Mouse (Mus musculus) lung, postnatal 0 days (tissue): ENCODE data around the gene Pdyn. TPM values are rescaled to one million over a fixed set of nuclear protein-coding genes. Genes with fewer than 3 reads are reported as not detected.

Experiments used
- ATAC-seq: fragments of 200-750 bp; cut with Nextera tagmentation; 2 replicates; pipeline ENCODE4 v1.8.0; 2017; ENCODE audit warnings: moderate library complexity
- DNase-seq: peaks from one replicate; pipeline ENCODE4 v3.0.0-alpha.2; 2016; ENCODE audit warnings: low spot score
- H3K27ac ChIP-seq: fragments of 300-500 bp; sonication (generic); 2 replicates; pipeline ENCODE4 v1.5.1; 2014; ENCODE audit warnings: antibody characterized with exemption, mild to moderate bottlenecking, low read length, mixed read lengths
- H3K27me3 ChIP-seq: fragments of 300-500 bp; sonication (generic); replicated peaks from 2 replicates; pipeline ENCODE4 v1.6.1; 2014; ENCODE audit warnings: low read length, mixed read lengths; ENCODE audit not compliant: insufficient read depth
- H3K36me3 ChIP-seq: fragments of 300-500 bp; sonication (generic); 2 replicates; pipeline ENCODE4 v1.6.1; 2014; ENCODE audit warnings: low read length, mixed read lengths; ENCODE audit not compliant: insufficient read depth
- H3K4me1 ChIP-seq: fragments of 300-500 bp; sonication (generic); 2 replicates; pipeline ENCODE4 v1.6.1; 2014; ENCODE audit warnings: antibody characterized with exemption, low read depth, low read length, mixed read lengths; ENCODE audit not compliant: insufficient read depth
- H3K4me2 ChIP-seq: fragments of 300-500 bp; sonication (generic); replicated peaks from 2 replicates; pipeline ENCODE4 v1.6.1; 2014; ENCODE audit warnings: low read depth, mild to moderate bottlenecking, low read length, moderate library complexity, mixed read lengths
- H3K4me3 ChIP-seq: fragments of 300-500 bp; sonication (generic); 2 replicates; pipeline ENCODE4 v1.5.1; 2014; ENCODE audit warnings: low read depth, low read length
- H3K9ac ChIP-seq: fragments of 300-500 bp; sonication (generic); replicated peaks from 2 replicates; pipeline ENCODE4 v1.6.1; 2014; ENCODE audit warnings: low read depth, mild to moderate bottlenecking
- H3K9me3 ChIP-seq: fragments of 300-500 bp; sonication (generic); 2 replicates; pipeline ENCODE4 v1.6.1; 2016; ENCODE audit warnings: low read length, mixed read lengths
- CTCF ChIP-seq: IDR thresholded peaks from 2 replicates; pipeline ENCODE4 v1.5.1; 2016; ENCODE audit warnings: antibody characterized with exemption, mild to moderate bottlenecking
- EP300 ChIP-seq: IDR thresholded peaks from 2 replicates; pipeline ENCODE4 v1.6.1; 2016; ENCODE audit warnings: antibody characterized with exemption, mild to moderate bottlenecking, control low read depth
- WGBS: fragments of 180-500 bp; shearing (Covaris S2); extraction: QIAGEN DNeasy Blood & Tissue Kit; methylation state at CpG from one replicate; pipeline ENCODE4 v1.1.7; 2014; 5-methylcytosine and 5-hydroxymethylcytosine counted together
- polyA plus RNA-seq: library from polyadenylated mRNA; unstranded; fragments of >200 nt; fragmentation: Nextera tagmentation; extraction: Ambion mirVana; gene quantifications from 2 replicates; pipeline ENCODE4 v1.2.1, GENCODE M21; 2015

The Pdyn gene
- polyA plus RNA-seq, result not detected in 2 replicates

DNA sequence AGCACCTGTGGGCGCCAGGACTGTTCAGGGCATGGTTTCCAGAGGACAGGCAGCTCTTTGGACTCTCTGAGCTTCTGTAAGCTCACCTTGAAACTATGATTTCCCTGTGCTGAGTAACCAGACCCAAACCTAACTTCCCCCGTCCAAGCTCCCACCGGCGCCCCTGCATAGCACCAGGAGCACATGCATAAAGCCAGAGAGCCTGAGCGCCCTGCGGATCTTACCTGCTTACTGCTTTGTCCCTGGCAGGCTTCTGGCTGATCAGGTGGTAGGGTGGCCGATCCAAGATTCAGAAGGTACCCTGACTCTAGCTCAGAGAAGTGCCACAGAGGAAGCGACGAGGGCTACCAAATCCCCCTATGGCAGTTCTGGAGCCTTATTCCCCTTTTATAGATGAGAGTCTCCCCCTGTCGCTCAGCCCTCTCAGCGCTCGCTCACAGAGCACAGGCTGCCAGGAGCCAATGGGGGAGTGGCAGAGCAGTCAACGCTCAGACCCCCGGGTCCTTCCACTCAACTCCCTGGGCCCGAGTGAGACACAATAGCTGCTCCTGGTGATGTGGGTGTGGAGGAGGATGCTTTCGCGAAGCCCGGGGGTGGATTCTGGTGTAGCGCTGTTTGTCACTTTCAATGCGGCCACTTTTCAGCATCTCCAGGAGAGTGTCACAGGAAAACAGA, at the start of gene Pdyn:
Gene Pdyn (minus strand): TSS at position 361 of the 675 bp plus-strand sequence.
- TF ChIP-seq EP300, result no peak
- TF ChIP-seq CTCF, result 0 out of 2 replicates have a peak, but pooled peaks have one; percentile 9
- no peaks in the 10 kb centered on the region for H3K36me3 ChIP-seq
- DNase-seq (no peak), ATAC-seq (no peak)
- H3K27ac ChIP-seq, result no peak within 1 kb of the TSS
- H3K4me2 ChIP-seq, result no peak within 1 kb of the TSS
- 14% methylated on average over 20 of the region's 20 CpGs for WGBS
- peaks cover 9% of the 10 kb centered on the region; the same call in 1 of the 2 replicates for H3K27me3 ChIP-seq
- H3K4me1 ChIP-seq, result no peaks in the 10 kb centered on the region
- no peaks in the 10 kb centered on the region for H3K9me3 ChIP-seq
- no peak within 1 kb of the TSS for H3K4me3 ChIP-seq
- no peak within 1 kb of the TSS for H3K9ac ChIP-seq

DNA sequence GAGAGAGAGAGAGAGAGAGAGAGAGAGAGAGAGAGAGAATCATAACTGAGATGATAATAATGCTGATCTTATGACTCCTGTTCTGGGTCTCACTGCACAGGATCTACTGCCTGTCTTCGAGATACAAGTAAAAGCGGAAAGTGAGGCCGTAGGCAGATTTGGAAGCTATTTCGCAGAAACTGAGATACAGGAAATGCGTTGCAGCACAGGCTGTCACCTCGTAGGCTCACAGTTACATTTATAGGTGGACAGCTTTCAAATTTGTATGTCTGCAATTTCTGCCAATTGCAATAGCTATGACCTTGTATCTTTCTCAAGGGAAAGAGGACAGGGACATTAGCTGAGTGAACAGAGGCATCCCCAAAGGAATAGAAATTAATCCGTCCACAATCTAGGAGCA, 42.4 kb upstream of the Pdyn start:
- no peak for TF ChIP-seq EP300
- TF ChIP-seq CTCF, result no peak
- no peaks in the 10 kb centered on the region for H3K27me3 ChIP-seq
- no peak for DNase-seq
- no peaks in the 10 kb centered on the region for H3K4me1 ChIP-seq
- no peak overlapping the region for H3K4me3 ChIP-seq
- H3K9ac ChIP-seq, result no peak overlapping the region
- no peak overlapping the region for H3K27ac ChIP-seq
- 85% methylated on average over 7 of the region's 7 CpGs for WGBS
- no peaks in the 10 kb centered on the region for H3K9me3 ChIP-seq
- H3K36me3 ChIP-seq, result no peaks in the 10 kb centered on the region
- no peak for ATAC-seq
- no peak overlapping the region for H3K4me2 ChIP-seq

DNA sequence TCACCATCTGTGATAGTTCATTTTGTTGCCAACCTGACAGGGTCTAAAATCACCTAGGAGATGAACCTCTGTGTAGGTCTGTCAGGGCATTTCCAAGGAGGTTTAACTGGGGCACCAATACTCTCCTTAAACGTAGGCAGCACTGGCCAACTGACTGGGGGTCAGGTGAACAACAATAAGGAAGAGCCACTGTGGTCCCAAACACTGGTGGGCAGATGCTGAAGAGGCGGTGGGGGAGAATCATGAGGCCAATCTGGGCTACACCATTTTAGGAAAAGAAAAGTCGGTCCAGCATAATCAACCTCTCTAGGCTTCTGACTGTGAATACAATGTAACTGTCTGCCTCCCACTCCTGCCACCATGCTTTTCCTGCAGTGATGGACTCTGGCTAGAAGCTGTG, 40.9 kb upstream of the Pdyn start:
- no peaks in the 10 kb centered on the region for H3K9me3 ChIP-seq
- no peaks in the 10 kb centered on the region for H3K27me3 ChIP-seq
- H3K27ac ChIP-seq, result no peak overlapping the region
- no peak overlapping the region for H3K4me2 ChIP-seq
- no peak for DNase-seq
- no peak overlapping the region for H3K4me3 ChIP-seq
- no peak overlapping the region for H3K9ac ChIP-seq
- H3K36me3 ChIP-seq, result no peaks in the 10 kb centered on the region
- WGBS, result 81% methylated on average over 3 of the region's 3 CpGs
- TF ChIP-seq CTCF, result no peak
- no peak for TF ChIP-seq EP300
- ATAC-seq, result no peak
- no peaks in the 10 kb centered on the region for H3K4me1 ChIP-seq

DNA sequence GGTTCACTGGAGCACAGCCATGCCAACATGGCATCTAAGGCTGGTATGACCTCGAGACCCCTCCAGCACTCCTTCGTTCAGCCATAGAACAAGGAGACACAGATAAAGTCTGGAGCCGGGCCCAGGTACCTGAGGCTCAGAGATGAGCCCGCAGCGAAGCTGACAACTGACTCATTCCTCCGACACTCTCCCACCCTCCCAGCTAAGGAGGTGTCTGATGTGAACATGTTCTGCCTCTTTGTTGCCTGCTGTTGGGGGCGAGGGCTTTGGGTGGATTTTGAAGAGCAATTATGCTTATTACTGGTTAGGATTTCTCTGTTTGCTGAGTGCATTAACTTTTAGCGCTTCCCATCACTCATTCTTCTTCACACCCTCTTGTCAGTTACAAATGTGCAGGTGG, 34.4 kb upstream of the Pdyn start:
- 60% methylated on average over 8 of the region's 8 CpGs for WGBS
- no peaks in the 10 kb centered on the region for H3K9me3 ChIP-seq
- no peaks in the 10 kb centered on the region for H3K4me1 ChIP-seq
- H3K27ac ChIP-seq, result no peak overlapping the region
- no peak overlapping the region for H3K4me2 ChIP-seq
- H3K9ac ChIP-seq, result no peak overlapping the region
- DNase-seq, result no peak
- H3K27me3 ChIP-seq, result no peaks in the 10 kb centered on the region
- no peak for ATAC-seq
- H3K4me3 ChIP-seq, result no peak overlapping the region
- no peaks in the 10 kb centered on the region for H3K36me3 ChIP-seq
- TF ChIP-seq EP300 (no peak), CTCF (no peak)

DNA sequence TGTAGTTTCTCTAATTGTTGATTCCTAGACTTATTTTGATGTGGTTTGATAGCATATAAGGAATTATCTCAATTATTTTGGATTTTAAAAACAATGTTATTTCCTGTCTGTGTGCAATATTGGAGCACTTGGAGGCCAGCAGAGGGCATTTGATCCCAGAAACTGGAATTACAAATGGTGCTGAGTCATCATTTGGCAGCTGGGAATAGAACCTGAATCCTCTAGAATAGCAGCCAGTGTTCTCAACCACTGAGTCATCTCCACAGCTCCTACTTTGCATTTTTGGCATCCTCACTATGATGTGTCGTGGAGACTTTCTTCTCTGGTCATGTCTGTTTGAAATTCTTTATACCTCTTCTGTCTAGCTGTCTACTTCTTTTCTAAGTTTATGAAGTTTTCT, 30.0 kb upstream of the Pdyn start:
- peak; percentile 18; the same call in 1 of the 2 replicates for TF ChIP-seq CTCF
- no peak for TF ChIP-seq EP300
- Histone ChIP-seq H3K27me3 (no peaks in the 10 kb centered on the region), H3K27ac (no peak overlapping the region), H3K36me3 (no peaks in the 10 kb centered on the region), H3K4me2 (no peak overlapping the region), H3K9ac (no peak overlapping the region), H3K4me1 (no peaks in the 10 kb centered on the region), H3K4me3 (no peak overlapping the region), H3K9me3 (no peaks in the 10 kb centered on the region)
- ATAC-seq (no peak), DNase-seq (no peak)
- WGBS, result 72% methylated on average over 1 of the region's 1 CpGs

DNA sequence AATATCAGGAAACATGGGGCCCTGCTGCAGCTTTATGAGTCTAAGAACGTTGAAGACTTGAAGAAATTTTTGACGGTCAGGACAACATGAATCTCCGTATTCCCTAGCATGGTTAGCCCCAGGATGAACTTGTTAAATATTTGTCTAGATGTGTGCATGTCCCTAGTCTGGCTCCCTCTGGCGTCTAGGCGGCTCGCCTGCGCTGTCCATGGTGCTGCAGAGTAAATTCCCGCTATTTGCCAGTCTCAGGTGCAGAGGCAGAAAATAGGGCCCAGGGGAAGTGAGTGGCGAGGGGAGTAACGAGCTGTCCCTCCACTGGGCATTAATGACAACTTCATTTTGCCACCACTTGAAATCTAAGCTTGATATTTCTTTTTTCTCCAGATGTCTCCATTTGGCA, 16.0 kb upstream of the Pdyn start:
- H3K9me3 ChIP-seq, result no peaks in the 10 kb centered on the region
- H3K9ac ChIP-seq, result no peak overlapping the region
- WGBS, result 14% methylated on average over 10 of the region's 10 CpGs
- TF ChIP-seq EP300 (no peak), CTCF (peak; percentile 86)
- H3K4me3 ChIP-seq, result no peak overlapping the region
- no peak overlapping the region for H3K4me2 ChIP-seq
- ATAC-seq, result no peak
- no peaks in the 10 kb centered on the region for H3K27me3 ChIP-seq
- no peaks in the 10 kb centered on the region for H3K36me3 ChIP-seq
- H3K27ac ChIP-seq, result no peak overlapping the region
- no peaks in the 10 kb centered on the region for H3K4me1 ChIP-seq
- DNase-seq, result peak; percentile 61
